Mouse (Mus musculus) ES-Bruce4 (cell line): Measurements from ENCODE around the gene Sox5.

Experiments
- CTCF ChIP-seq: IDR thresholded peaks from one replicate; pipeline ENCODE4 v1.8.1; 2011; ENCODE audit warnings: low read depth, low read length
- EP300 ChIP-seq: IDR thresholded peaks from 2 replicates; pipeline ENCODE4 v1.6.1; 2011; ENCODE audit warnings: low read depth, low read length; ENCODE audit not compliant: insufficient read depth

DNA sequence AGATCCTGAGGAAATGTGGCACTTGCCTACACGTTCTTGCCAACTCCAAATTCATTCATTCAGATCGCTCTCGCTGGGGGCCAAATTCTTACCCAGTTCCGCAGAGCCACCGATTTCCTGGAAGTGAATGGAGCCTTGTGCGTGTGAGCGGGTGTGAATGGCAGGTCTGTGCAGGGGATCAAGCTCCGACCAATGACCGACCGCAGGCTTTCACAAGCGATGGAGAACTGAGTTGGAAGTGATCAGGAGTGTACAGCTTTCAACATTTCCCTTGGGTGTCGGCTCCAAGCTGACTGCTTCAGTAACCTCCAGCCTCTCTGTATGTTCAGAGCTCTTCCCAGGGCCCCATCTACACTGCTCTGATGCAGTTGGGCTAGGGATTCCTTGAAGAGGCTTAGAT lies 651.9 kb downstream of the Sox5 start:
- TF ChIP-seq CTCF (no peak), EP300 (no peak)
